Mouse (Mus musculus) spleen, embryonic (tissue): ENCODE measurements around the gene Lrrc4b.

Source experiments
- CTCF ChIA-PET: fragments of 350-600 bp; sonication (Branson Sonifier 250); formaldehyde crosslinking; loops from one replicate; lab custom pipeline; 2022; lab: Charles Lee

The Lrrc4b gene

GRCm38 (mm10) chr7:44428968-44429521, at the start of gene Lrrc4b:
Gene Lrrc4b (plus strand): TSS chr7:44429018.
- CTCF ChIA-PET = no interaction called here

GRCm38 (mm10) chr7:44382541-44382940, 46.3 kb upstream of the Lrrc4b start:
- CTCF ChIA-PET = no interaction called here

GRCm38 (mm10) chr7:44383980-44384715, 44.7 kb upstream of the Lrrc4b start, which contains the start of gene Syt3:
Gene Syt3 (plus strand): TSS chr7:44384102.
- CTCF ChIA-PET = no interaction called here

GRCm38 (mm10) chr7:44384716-44385059, 44.1 kb upstream of the Lrrc4b start:
- CTCF ChIA-PET = no interaction called here

- CTCF ChIA-PET = interaction anchor here (0.5 to 0.7 kb wide), 2 partner anchors 8 to 99 kb away, joined by 3 to 5 read pairs; no protein-coding TSS in a partner anchor
Measured at GRCm38 (mm10) chr7:44385720-44386119, 43.1 kb upstream of the Lrrc4b start, which contains the start of gene 1700008O03Rik. Gene 1700008O03Rik (minus strand): TSS chr7:44385820.

- CTCF ChIA-PET = no interaction called here
Measured at GRCm38 (mm10) chr7:44391831-44392230, 37.0 kb upstream of the Lrrc4b start.

GRCm38 (mm10) chr7:44392341-44392740, 36.5 kb upstream of the Lrrc4b start:
- CTCF ChIA-PET = no interaction called here

GRCm38 (mm10) chr7:44393284-44393683, 35.5 kb upstream of the Lrrc4b start:
- CTCF ChIA-PET = interaction anchor here (0.5 kb wide), 1 partner anchor 8 kb away, joined by 5 read pairs; no protein-coding TSS in a partner anchor

GRCm38 (mm10) chr7:44398570-44398969, 30.2 kb upstream of the Lrrc4b start:
- CTCF ChIA-PET = no interaction called here

- CTCF ChIA-PET = no interaction called here
Measured at GRCm38 (mm10) chr7:44401673-44402072, 27.1 kb upstream of the Lrrc4b start.

GRCm38 (mm10) chr7:44405346-44406014, 23.3 kb upstream of the Lrrc4b start:
- CTCF ChIA-PET = no interaction called here

- CTCF ChIA-PET = no interaction called here
Measured at GRCm38 (mm10) chr7:44406015-44406355, 22.8 kb upstream of the Lrrc4b start.

- CTCF ChIA-PET = no interaction called here
Measured at GRCm38 (mm10) chr7:44411144-44411543, 17.7 kb upstream of the Lrrc4b start.

- CTCF ChIA-PET = no interaction called here
Measured at GRCm38 (mm10) chr7:44413307-44413706, 15.5 kb upstream of the Lrrc4b start.

- CTCF ChIA-PET = no interaction called here
Measured at GRCm38 (mm10) chr7:44427666-44428065, 1.2 kb upstream of the Lrrc4b start.

- CTCF ChIA-PET = no interaction called here
Measured at GRCm38 (mm10) chr7:44428171-44428950, 457 bp upstream of the Lrrc4b start.

GRCm38 (mm10) chr7:44429534-44430488, 993 bp downstream of the Lrrc4b start:
- CTCF ChIA-PET = interaction anchor here (0.6 kb wide), 1 partner anchor 45 kb away, joined by 11 read pairs; no protein-coding TSS in a partner anchor

- CTCF ChIA-PET = no interaction called here
Measured at GRCm38 (mm10) chr7:44432550-44432949, 3.7 kb downstream of the Lrrc4b start.

GRCm38 (mm10) chr7:44433371-44433770, 4.6 kb downstream of the Lrrc4b start:
- CTCF ChIA-PET = no interaction called here

- CTCF ChIA-PET = interaction anchor here (0.5 kb wide), 1 partner anchor 152 kb away, joined by 3 read pairs; no protein-coding TSS in a partner anchor
Measured at GRCm38 (mm10) chr7:44434089-44434488, 5.3 kb downstream of the Lrrc4b start.
